Mouse (Mus musculus): ENCODE data around the gene Gab1. TPM values are rescaled to one million over a fixed set of nuclear protein-coding genes. Genes with fewer than 3 reads are reported as not detected.
"Not testable (repeated sequence)": the region's sequence is repeated elsewhere in the genome, so short reads cannot be mapped to it uniquely, and the experiment has no call there.

The Gab1 gene
- total RNA-seq, 2 experiments from 2014 or later: 15.0 to 16.1 TPM

DNA sequence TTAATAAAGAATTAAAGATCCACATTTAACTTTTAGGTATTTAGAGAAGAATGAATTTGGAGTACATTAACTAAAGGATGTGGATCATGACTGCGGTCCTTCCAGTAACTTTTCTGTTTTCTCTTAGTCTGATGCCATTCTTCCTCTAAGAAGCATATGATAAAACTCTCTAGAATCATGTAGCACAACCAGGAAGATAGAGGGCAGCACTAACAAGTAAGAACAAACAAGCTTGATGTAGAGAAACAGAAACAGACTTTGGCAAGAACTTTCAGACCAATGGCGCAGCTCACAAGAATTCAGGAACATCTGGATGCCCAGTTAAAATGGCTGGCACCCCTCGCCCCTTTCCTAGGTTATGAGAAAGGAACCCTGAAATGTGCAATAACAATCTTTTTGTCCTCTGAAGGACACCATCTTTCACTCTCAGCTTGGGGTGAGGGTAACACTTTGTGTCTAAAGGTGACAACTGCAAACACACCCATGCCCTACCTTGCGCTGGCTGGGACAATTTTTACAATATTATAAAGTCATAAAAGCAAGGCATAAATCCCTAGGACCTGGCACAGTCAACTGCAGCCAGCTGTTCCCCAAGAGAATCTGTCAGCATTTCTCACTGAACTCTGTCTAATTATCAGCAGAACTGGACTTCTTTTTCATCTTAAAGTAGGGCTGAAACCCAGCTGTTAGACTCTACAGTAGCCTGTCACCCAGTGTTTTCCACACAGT lies 107.4 kb downstream of the Gab1 start:
- intact Hi-C loops (cut with DNase I): loop anchor here (5.0 kb wide), 1 partner anchor 109 kb away; the partner anchor contains the start of gene Gab1
- no peak for DNase-seq

DNA sequence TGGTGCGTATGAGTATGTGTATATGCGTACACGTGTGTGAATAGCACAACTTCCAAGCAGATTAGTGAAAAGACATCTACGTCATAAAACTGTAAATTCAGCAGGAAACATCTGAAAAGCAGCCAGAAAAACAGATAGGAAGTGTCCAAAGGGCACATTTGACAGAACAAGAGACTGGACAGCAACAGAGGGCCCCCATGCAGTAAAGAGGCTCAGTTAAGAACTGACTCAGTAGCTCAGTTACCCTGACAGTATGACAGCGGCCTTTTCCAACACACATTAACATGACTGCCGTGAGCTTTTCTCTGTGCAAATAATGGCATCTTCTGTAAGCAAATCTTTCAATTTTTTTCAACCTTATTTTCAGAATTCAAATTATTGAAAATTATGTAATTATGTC lies 111.9 kb downstream of the Gab1 start:
- DNase-seq: no peak
- intact Hi-C loops (cut with DNase I): no loop called here

DNA sequence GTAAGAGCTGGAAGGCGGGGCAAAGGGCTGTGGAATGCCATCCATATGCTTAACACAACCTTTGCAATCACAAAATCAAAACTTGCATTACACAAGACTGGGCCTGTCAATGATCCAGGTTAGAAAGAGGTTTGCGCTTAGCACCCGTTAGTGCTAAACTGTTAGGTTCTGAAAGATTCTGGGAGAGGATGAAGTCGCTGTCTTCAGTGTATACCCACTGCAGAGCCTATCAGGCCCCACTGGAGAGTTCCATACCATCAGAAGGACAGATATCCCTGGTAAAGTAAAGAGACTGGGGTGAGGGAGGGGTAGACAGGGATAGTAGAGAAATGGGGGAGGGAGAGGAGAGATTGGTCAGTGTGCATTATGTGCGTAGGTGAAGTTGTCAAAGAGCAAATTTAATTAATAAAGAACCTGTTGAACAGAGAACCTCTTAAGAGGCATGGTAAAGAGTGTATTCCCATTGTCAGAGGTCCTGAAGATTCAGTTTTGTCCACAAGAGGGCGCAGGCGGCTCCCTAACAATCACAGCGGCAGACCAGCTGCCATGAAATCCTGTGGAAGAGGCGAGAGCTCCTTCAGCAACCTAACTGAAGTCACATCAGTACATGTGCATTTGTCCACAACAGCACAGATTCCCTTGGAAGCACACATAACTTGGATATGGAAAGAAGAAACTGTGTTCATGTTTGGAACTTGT lies 127.2 kb downstream of the Gab1 start:
- peak; percentile 84 for DNase-seq
- intact Hi-C loops (cut with DNase I): loop anchor here (5.0 kb wide), 2 partner anchors 124 to 239 kb away; no protein-coding TSS in a partner anchor

GRCm38 (mm10) chr8:80752429-80752828 lies 127.9 kb downstream of the Gab1 start:
- intact Hi-C loops (cut with DNase I): loop anchor here (5.0 kb wide), 2 partner anchors 125 to 240 kb away; no protein-coding TSS in a partner anchor

DNA sequence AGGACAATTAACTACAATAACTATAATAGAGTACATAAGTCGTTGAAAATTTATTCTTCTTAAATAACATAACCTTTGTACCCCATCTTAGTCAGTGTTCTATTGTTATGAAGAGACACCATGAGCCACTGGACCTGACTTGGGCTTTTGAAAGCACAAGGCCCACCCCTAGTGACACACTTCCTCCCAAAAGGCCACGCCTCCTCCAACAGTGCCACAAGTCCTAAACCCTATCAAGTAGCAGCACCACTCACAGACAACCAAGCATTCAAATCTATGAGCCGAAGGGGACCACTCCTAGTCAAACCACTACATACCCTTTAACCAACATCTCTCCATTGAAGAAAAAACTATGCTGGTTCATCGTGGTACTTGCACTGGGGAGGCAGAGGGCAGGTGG lies 131.2 kb downstream of the Gab1 start:
- intact Hi-C loops (cut with DNase I): no loop called here
- DNase-seq: no peak

More at GRCm38 (mm10) chr8:80752429-80752828, 127.9 kb downstream of the Gab1 start:
- DNase-seq: no peak

GRCm38 (mm10) chr8:80739932-80740331 lies 140.4 kb downstream of the Gab1 start:
- intact Hi-C loops (cut with DNase I): no loop called here
- DNase-seq: no peak

- intact Hi-C loops (cut with DNase I): not testable (repeated sequence)
- DNase-seq: peak; percentile 95
Measured at GRCm38 (mm10) chr8:80739155-80739924, 141.0 kb downstream of the Gab1 start, which contains the start of gene Smarca5. Gene Smarca5, minus strand, starts transcription at chr8:80739497.

DNA sequence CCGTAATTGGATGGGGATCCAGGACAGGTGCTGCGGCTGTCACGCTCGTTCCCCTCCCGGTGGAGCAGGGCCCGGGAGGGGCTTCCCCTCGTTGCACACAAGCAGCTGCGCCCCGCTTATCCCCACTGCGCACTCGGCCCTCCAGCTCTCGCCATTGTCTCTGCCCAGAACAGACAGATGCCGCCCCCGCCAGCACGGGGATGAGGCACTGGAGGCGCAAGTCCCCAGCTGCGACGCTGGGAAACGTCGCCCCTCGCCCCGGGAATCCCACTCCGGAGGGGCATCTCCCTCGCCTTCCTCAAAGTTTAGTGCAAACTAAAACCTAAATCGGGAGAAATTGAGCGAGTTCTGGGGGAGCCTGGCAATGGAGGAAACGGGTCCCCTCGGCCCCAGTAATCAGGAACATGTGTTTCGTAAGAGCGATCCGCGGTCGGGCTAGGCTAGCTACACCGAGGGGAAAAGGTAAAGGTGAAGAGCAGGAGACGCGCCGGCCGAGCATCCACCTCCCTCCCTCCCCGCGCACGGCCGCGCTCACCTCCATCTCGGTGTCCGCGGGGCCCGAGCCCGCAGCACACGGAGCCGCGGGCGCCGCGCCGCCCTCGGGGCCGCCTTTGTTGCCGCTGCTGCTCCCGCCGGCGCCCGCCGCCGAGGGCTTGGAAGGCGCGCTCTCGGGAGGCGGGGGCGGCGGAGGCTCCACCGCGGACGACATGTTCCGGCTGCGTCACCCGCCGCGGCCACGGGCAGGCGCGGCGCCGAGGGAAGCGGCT lies 141.7 kb downstream of the Gab1 start:
- DNase-seq: peak; percentile 79
- intact Hi-C loops (cut with DNase I): no loop called here

DNA sequence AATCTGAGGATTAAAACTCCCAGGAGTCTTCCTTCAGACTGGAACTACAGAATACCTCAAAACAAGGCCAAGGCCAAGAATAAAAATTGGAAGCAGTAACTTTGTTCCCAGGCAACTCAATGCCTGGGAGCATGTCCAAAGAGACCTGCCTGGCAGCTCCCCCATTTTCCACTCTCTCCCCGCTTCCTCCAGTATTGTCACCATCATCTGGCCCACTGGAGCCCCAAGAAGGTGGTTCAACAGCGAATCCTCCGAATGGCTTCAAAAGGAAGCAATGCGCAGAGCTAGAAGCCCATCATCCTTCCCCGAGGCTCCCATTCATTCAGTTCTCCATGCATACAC lies 142.3 kb downstream of the Gab1 start:
- intact Hi-C loops (cut with DNase I): no loop called here

GRCm38 (mm10) chr8:80732326-80732725 lies 148.0 kb downstream of the Gab1 start:
- intact Hi-C loops (cut with DNase I): no loop called here
- DNase-seq: no peak

More for the DNA sequence above, 142.3 kb downstream of the Gab1 start:
- DNase-seq: no peak

DNA sequence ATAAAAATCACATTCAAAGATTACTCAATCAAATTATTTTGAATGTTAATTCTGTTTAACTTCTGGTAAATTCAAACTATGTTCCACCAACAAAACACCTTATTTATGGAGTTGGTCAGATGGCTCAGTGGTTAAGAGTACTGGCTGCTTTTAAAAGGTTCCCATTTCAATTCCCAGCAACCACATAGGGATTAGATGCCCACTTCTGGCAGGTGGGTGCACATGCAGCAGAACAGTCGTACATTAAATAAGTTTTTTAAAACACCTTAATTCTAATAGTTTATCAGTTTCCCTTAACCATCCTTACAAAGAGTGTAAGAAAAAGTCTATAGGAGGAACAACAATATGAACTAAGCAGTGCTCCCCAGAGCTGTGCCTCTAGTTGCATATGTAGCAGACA lies 165.9 kb downstream of the Gab1 start:
- DNase-seq: no peak
- intact Hi-C loops (cut with DNase I): loop anchor here (5.0 kb wide), 1 partner anchor 222 kb away; the partner anchor contains the start of gene Gypa

Other genes starting within 250 kb of the Gab1 start
- 10 to 100 TPM; 47.9 to 51.8 TPM for gene Smarca5, start 141.0 kb downstream of the Gab1 start, total RNA-seq (2021)
- gene Usp38, start 134.4 kb upstream of the Gab1 start, total RNA-seq (2021): 10 to 100 TPM; 26.6 to 27.2 TPM